Mouse (Mus musculus) lung, adult 2 months (tissue): ENCODE data around the gene Psenen.

Experiments
- CTCF ChIP-seq: fragments of 200-500 bp; IDR thresholded peaks from 2 replicates; pipeline ENCODE4 v1.5.1; 2011; ENCODE audit warnings: mild to moderate bottlenecking, low read length, control low read depth; ENCODE audit not compliant: insufficient read depth
- POLR2A ChIP-seq: fragments of 200-500 bp; IDR thresholded peaks from 2 replicates; pipeline ENCODE4 v1.6.1; 2011; ENCODE audit warnings: low read depth, mild to moderate bottlenecking, control low read depth, low read length, borderline replicate concordance; ENCODE audit errors: extremely low read depth

DNA sequence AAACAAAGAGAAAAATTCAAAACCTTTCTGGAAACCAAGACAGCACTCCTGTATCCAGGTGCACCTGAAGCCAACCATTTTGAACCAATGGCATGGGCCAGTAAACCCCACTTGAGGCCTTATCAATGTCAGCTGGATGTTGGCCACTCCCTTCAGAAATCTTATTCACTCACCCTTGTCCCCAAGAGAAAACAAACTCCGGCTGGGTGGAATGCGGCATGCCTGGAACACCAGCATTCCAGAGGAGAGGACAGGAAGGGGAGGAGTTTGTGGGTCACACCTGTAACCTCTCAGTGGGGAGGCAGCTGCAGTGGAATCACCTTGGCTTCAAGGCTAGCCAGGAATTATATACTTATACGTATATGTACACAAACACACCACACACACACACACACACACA is 39.2 kb upstream of the Psenen start:
- no peak for TF ChIP-seq CTCF
- TF ChIP-seq POLR2A: peak; percentile 44; the same call in 1 of the 2 replicates
